Mouse (Mus musculus) olfactory bulb, adult 2 months (tissue): ENCODE data around the gene Trip12. TPM values are rescaled to one million over a fixed set of nuclear protein-coding genes. Genes with fewer than 3 reads are reported as not detected.
A peak's percentile ranks its signal among the peaks of the same experiment; 100 is the strongest.

ENCODE experiments used
- H3K27ac ChIP-seq: fragments of 200-500 bp; 2 replicates; pipeline ENCODE4 v1.5.1; 2012; ENCODE audit warnings: low read depth, low read length; ENCODE audit not compliant: insufficient read depth
- H3K4me1 ChIP-seq: fragments of 200-500 bp; 2 replicates; pipeline ENCODE4 v1.6.1; 2012; ENCODE audit warnings: low read length; ENCODE audit not compliant: control insufficient read depth, insufficient read depth
- H3K4me3 ChIP-seq: fragments of 200-500 bp; 2 replicates; pipeline ENCODE4 v1.5.1; 2012; ENCODE audit warnings: mild to moderate bottlenecking, low read depth, low read length, moderate library complexity; ENCODE audit not compliant: insufficient read depth
- CTCF ChIP-seq: fragments of 200-500 bp; IDR thresholded peaks from 2 replicates; pipeline ENCODE4 v1.5.1; 2012; ENCODE audit warnings: low read depth, mild to moderate bottlenecking, low read length, moderate library complexity; ENCODE audit not compliant: insufficient read depth
- POLR2A ChIP-seq: fragments of 200-500 bp; IDR thresholded peaks from 2 replicates; pipeline ENCODE4 v1.6.1; 2012; ENCODE audit warnings: mild to moderate bottlenecking, low read depth, low read length, moderate library complexity; ENCODE audit not compliant: insufficient read depth
- WGBS: fragments of 180-500 bp; shearing (Covaris S2); methylation state at CpG from one replicate; pipeline ENCODE4 v1.1.7; 2018; 5-methylcytosine and 5-hydroxymethylcytosine counted together
- polyA plus RNA-seq: library from polyadenylated mRNA; stranded (reverse); fragments of >200 nt; gene quantifications from 2 replicates; pipeline ENCODE4 v1.2.4, GENCODE M21; 2012; ENCODE audit warnings: low replicate concordance; ENCODE audit not compliant: missing spikeins, insufficient read depth, insufficient read length

Gene Trip12
- polyA plus RNA-seq, 1 experiment: 151 TPM

DNA sequence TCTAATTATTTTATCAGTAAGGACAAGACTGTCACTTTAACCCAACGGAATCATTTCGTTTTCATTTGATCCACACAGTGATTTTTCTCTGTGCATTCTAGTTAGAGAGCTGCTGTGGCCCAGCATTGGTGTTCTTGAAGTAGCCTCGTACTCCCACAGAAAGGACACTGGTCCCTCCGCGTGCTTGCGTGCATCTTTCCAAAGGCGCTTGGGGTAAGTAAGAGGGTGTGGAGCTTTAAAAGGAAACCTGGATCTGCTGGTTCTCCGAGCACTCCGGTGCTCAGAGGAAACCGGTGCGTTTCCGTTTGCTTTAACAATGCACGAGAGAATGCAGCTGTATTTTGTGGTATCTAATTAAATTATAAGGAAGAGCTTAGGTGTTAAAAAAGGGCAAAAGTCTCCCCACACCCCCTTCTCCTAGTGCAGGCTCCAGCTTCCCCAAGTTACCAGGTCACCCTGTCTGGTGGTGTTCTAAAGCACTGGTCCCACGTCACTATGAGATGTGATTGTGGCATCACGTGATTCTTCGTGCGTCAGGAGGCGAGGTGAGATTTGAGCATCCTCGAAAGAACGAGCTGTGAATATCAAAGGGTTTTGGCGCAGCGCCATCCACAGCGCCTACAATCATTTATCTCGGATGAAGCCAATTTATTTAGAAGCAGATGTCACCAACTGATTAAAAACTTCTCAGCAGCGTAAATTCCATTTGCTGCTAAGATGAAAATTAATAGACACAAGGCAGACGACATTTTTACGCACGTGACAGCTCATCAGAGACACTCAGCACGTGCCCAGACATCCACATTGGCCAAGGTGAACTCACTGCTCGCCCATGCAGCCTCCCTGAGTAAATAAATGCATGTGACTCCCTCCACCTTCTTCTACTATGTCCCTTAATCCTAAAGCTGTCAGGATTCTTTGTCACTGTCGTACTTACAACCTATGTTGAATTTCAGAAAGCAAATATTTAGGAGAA is 130.2 kb downstream of the Trip12 start:
- Histone ChIP-seq H3K27ac (no peak overlapping the region), H3K4me3 (peak overlapping the region; percentile 46), H3K4me1 (peaks cover 2% of the 10 kb centered on the region; the same call in 1 of the 2 replicates)
- 8% methylated on average over 31 of the region's 31 CpGs for WGBS
- TF ChIP-seq POLR2A (0 out of 2 replicates have a peak, but pooled peaks have one; percentile 28), CTCF (no peak)

DNA sequence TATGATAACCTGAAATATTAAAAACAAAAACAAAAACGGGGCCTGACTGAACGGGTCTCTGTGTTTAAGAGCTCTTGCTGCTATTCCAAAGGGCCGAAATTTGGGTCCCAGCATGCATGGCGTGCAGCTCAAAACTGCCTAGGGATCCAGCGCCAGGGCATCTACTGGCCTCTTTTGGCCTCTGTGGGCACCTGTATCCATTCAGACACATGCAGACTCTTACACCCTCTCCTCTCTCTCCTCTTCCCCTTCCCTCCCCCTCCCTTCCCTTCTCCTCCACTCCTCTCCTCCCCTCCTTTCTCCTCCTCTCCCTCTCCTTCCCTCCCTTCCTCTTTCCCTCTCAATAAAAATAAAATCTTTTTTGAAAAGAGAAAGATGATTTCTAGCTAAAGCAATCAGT is 130.9 kb downstream of the Trip12 start:
- no peak overlapping the region for H3K27ac ChIP-seq
- TF ChIP-seq POLR2A (no peak), CTCF (no peak)
- H3K4me1 ChIP-seq: peaks cover 2% of the 10 kb centered on the region; the same call in 1 of the 2 replicates
- peak overlapping the region; percentile 25; the same call in 1 of the 2 replicates for H3K4me3 ChIP-seq
- WGBS: 25% methylated on average over 5 of the region's 5 CpGs

DNA sequence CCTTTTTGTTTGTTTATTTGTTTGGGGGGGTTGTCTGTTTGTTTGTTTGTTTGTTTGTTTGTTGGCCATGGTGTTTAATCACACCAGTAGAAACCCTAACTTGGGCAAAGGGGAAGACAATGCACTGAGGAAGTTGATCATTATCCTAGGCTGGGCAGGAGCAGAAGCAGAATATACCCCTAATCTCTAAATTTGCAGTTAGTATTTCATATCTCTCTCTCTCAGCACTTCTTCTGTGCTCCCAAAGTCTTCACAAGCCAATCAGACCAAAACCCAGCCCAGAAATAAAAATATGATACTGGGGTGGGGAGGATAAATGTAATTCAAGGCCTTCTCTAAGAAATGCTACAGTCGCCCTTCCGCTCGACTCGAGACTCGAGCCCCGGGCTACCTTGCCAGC is 140.1 kb downstream of the Trip12 start:
- TF ChIP-seq CTCF (no peak), POLR2A (no peak)
- Histone ChIP-seq H3K4me3 (no peak overlapping the region), H3K27ac (no peak overlapping the region), H3K4me1 (0 out of 2 replicates have a peak, but pooled peaks cover 5% of the 10 kb centered on the region)
- WGBS: 95% methylated on average over 6 of the region's 6 CpGs

DNA sequence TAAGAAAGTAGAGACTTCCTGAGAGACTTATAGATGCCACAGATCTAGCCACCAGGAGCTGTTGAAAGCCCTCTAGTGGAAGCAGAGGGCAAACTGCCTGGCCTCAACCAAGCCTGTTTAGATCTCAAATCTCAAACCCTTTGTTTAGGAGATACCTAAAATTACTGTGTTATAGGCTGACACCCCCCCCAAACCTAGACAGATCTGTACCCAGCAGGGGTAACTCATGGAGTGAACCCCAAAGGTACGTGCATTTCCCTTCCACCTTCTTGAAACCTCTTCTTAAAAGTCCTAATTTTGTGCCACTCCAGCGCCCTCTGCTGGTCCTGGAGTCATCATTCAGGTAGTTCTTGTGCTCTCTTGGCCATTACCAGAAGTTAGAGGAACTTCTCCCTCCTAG is 143.2 kb downstream of the Trip12 start:
- WGBS: 1% methylated on average over 2 of the region's 2 CpGs
- Histone ChIP-seq H3K27ac (no peak overlapping the region), H3K4me3 (no peak overlapping the region), H3K4me1 (peaks cover 15% of the 10 kb centered on the region)
- no peak for TF ChIP-seq POLR2A
- TF ChIP-seq CTCF: peak; percentile 42

DNA sequence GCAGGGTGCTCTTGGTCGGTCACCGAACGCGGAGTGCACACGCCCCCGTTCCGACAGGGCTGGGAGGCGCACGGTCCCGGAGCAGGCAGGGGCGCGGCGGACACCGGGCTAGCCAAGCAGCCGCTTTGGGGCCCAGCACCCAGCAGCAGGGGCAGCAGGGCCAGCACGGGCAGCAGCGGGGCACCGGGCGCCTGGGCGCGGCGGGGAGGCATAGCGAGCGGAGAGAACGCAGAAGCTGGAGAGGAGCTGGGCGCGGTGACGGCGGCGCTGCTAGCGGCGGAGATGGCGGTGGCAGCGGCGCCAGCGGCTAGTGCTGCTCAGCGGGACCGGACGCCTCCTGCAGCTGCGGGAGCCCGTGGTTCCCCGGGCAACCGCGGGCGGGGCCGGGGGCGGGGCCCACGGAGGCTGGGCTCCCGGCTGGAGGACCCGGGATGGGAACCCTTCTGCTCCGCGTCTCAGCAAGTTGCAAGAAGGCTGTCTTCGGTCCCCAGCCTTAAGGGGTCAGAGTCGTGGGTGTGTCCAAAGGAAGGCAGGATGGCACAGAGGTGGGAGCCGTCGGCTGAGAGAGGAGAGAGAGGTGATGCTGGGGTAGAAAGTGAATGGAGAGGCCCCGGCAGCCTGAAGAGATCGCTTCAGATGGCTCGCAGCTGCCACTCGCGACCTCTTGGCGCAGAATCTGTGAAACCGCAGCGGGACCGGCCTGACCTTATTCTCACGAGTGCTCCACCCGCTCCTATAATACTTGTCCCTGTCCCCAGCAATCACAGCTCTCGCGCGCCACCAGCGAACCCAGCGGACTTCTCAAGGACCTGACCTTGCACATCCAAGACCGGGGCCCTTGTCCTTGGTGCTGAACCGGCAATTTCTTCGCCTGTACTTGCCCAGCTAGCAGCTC is 144.6 kb downstream of the Trip12 start, which contains the start of gene Dner:
TSS of gene Dner (minus strand) at position 705 of the 895 bp plus-strand sequence.
- Histone ChIP-seq H3K27ac (peak within 1 kb of the TSS; percentile 17; the same call in 1 of the 2 replicates), H3K4me3 (peak within 1 kb of the TSS; percentile 82), H3K4me1 (peaks cover 16% of the 10 kb centered on the region)
- 0 out of 2 replicates have a peak, but pooled peaks have one; percentile 7 for TF ChIP-seq CTCF
- TF ChIP-seq POLR2A: no peak
- WGBS: 1% methylated on average over 75 of the region's 75 CpGs

DNA sequence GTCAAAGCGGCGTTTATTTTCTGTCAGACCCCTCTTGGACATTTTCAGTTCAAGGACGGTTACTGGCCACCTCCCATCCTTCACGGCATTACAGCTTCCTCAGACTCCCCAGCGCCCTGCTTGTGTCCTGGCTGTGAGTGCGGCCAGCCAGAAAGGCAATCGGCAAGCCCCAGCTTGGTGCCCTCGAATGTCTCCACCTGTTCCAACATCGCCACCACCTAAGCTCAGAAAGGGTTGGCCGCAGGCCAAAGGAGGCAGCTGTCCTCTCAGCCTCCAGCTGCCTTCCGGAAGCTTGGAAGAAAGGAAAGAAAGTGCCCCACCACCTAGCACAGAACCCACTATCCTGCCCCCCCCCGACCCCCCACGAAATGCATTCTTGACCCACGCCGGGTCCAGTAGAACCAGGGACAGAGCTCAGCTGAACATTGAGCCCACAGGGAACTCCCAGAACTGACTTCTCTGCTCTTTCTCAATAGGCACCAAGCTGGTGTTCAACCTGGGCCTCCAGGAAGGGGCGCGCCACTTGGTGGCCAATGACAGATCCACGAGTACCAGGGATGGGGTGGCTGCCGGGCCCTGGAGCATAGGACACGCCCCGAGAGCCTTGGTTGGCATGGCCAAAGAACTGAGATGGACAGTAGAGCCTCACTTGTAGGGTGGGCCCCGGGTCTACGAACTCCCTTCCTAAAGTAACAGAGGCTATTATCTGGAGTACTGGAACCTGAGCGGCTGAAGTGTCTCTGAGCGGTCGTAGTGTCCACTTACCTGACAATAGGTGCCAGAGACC is 145.4 kb downstream of the Trip12 start:
- TF ChIP-seq CTCF (0 out of 2 replicates have a peak, but pooled peaks have one; percentile 6), POLR2A (no peak)
- 5% methylated on average over 26 of the region's 26 CpGs for WGBS
- peaks cover 16% of the 10 kb centered on the region for H3K4me1 ChIP-seq
- peak overlapping the region; percentile 28; the same call in 1 of the 2 replicates for H3K27ac ChIP-seq
- peak overlapping the region; percentile 82 for H3K4me3 ChIP-seq

DNA sequence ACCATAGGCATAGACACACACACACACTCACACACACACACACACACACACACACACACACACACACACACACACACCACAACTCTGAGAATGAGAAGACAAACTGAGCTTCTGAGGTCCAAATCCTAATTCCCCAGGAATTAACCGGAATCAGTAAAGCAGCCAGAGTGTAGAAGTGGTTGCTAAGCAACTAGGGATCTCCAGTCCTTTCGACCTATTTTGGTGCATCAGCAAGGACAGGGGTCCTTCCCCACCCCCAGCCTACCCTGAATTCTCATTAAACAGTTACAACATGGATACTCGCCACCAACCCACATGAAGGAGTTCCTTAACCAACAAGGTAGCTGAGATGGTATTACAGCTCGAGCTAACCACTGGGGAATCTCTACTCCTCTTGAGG is 162.4 kb downstream of the Trip12 start:
- 51% methylated on average over 4 of the region's 4 CpGs for WGBS
- Histone ChIP-seq H3K4me1 (peaks cover 7% of the 10 kb centered on the region), H3K4me3 (no peak overlapping the region), H3K27ac (no peak overlapping the region)
- TF ChIP-seq CTCF (no peak), POLR2A (no peak)

Other genes starting within 250 kb of the Trip12 start
- gene Dner, start 144.3 kb downstream of the Trip12 start, polyA plus RNA-seq: not detected in 2 replicates
- gene Fbxo36, start 675 bp downstream of the Trip12 start, polyA plus RNA-seq: not detected in 2 replicates
- not detected in 2 replicates for gene Slc16a14, start 94.6 kb upstream of the Trip12 start, polyA plus RNA-seq